Mouse (Mus musculus) kidney, embryonic 14.5 days (tissue): ENCODE measurements at regions not wholly inside any gene's neighbourhood (a gene's known extent, or its start where the extent isn't known, plus 50 kb on each side); places are given as distances from the start of the nearest gene placed in this dataset.

Experiments used
- ATAC-seq: fragments of 200-750 bp; cut with Nextera tagmentation; 2 replicates; pipeline ENCODE4 v1.8.0; 2017; ENCODE audit warnings: moderate number of reproducible peaks, mild to moderate bottlenecking, moderate TSS enrichment, moderate library complexity; ENCODE audit not compliant: low FRiP score, low TSS enrichment
- H3K27ac ChIP-seq: fragments of 300-500 bp; sonication (generic); 2 replicates; pipeline ENCODE4 v1.5.1; 2014; ENCODE audit warnings: low read depth, mild to moderate bottlenecking, low read length, moderate library complexity, mixed read lengths
- H3K27me3 ChIP-seq: fragments of 300-500 bp; sonication (generic); 2 replicates; pipeline ENCODE4 v1.6.1; 2014; ENCODE audit warnings: mild to moderate bottlenecking, low read length; ENCODE audit not compliant: control insufficient read depth, insufficient read depth
- H3K36me3 ChIP-seq: fragments of 300-500 bp; sonication (generic); 2 replicates; pipeline ENCODE4 v1.6.1; 2014; ENCODE audit warnings: low read length, mixed read lengths; ENCODE audit not compliant: control insufficient read depth, insufficient read depth
- H3K4me1 ChIP-seq: fragments of 300-500 bp; sonication (generic); 2 replicates; pipeline ENCODE4 v1.6.1; 2014; ENCODE audit warnings: low read length, mixed read lengths; ENCODE audit not compliant: control insufficient read depth, insufficient read depth
- H3K4me2 ChIP-seq: fragments of 300-500 bp; sonication (generic); replicated peaks from 2 replicates; pipeline ENCODE4 v1.6.1; 2014; ENCODE audit warnings: low read depth, mild to moderate bottlenecking, low read length
- H3K4me3 ChIP-seq: fragments of 300-500 bp; sonication (generic); 2 replicates; pipeline ENCODE4 v1.5.1; 2014; ENCODE audit warnings: mild to moderate bottlenecking, low read length
- H3K9ac ChIP-seq: fragments of 300-500 bp; sonication (generic); 2 replicates; pipeline ENCODE4 v1.6.1; 2014; ENCODE audit warnings: low read depth, mild to moderate bottlenecking, low read length, moderate library complexity
- H3K9me3 ChIP-seq: fragments of 300-500 bp; sonication (generic); 2 replicates; pipeline ENCODE4 v1.6.1; 2016; ENCODE audit warnings: low read length; ENCODE audit not compliant: control insufficient read depth
- WGBS: fragments of 180-500 bp; shearing (Covaris S2); extraction: QIAGEN DNeasy Blood & Tissue Kit; methylation state at CpG from one replicate; pipeline ENCODE4 v1.1.7; 2014; 5-methylcytosine and 5-hydroxymethylcytosine counted together

DNA sequence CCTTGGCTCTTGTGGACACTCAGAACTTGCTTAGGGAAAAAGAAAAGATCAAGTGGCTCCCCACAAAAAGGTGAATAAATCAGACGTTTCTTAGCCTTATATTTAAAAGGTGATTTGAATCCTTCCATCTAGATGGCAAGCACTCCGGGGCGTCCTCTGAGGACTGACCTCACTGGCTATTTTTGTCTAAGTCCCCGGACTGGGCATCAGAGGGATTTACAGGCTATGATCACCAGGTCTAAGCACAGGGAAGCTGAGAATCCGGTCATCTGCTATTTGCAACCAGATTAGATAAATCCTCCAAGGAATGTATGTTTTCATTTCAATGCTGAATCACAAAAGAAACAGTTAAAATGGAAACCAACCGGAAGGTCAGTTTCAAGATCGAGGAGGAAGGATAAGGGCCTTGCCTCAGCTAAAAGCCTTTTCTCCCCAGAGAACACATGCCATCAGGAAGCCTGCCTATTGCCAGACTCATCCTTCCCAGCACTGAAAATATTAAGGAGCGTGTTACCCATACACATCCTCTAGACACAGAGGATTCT lies 342.1 kb downstream of the Lpin1 start:
- Histone ChIP-seq H3K4me3 (no peak overlapping the region), H3K4me2 (no peak overlapping the region), H3K9ac (no peak overlapping the region), H3K27me3 (no peaks in the 10 kb centered on the region), H3K9me3 (no peaks in the 10 kb centered on the region), H3K4me1 (no peaks in the 10 kb centered on the region), H3K27ac (no peak overlapping the region), H3K36me3 (no peaks in the 10 kb centered on the region)
- 77% methylated on average over 8 of the region's 8 CpGs for WGBS
- ATAC-seq: no peak

DNA sequence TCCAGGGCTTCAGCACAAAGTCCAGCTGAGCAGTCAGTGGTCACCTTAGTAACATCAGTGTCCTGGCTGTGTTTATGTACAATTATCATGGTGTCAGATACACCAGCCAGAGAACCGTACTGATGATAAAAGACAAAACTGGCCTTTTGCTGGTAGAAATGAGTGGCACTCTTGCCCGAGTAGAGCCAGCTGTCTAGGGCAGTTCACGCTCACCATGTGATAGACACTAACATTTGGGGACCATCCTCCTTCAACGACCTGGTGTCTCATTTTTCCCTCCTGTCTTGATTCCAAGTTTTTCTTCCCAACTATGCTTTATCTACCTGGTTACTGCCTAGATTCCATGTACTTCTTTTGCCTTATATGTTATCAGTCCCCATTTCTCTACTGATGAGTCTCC lies 349.3 kb downstream of the Lpin1 start:
- no peak overlapping the region for H3K9ac ChIP-seq
- H3K27ac ChIP-seq: no peak overlapping the region
- no peaks in the 10 kb centered on the region for H3K27me3 ChIP-seq
- no peaks in the 10 kb centered on the region for H3K36me3 ChIP-seq
- no peaks in the 10 kb centered on the region for H3K4me1 ChIP-seq
- no peak overlapping the region for H3K4me2 ChIP-seq
- ATAC-seq: no peak
- H3K4me3 ChIP-seq: no peak overlapping the region
- 77% methylated on average over 4 of the region's 4 CpGs for WGBS
- no peaks in the 10 kb centered on the region for H3K9me3 ChIP-seq

DNA sequence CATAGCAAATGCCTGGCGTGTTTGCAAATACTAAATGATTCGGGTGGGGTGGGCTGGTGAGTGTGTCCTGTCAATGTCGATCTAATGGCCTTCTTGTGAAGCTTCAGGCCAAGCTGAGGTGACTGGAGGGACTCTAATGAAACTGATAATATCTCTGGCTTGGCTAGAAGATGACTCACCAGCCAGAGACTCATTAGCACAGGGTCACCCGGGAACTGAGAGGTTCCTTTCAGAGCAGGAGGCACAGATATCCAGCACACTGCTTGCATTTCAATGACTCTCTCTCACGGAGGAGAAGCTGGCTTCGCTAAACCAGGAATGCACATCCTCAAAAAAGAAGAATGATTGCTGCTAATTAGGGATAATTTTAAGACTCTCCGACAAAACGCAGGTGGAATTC lies 349.8 kb downstream of the Lpin1 start:
- Histone ChIP-seq H3K4me1 (no peaks in the 10 kb centered on the region), H3K4me3 (no peak overlapping the region), H3K36me3 (no peaks in the 10 kb centered on the region), H3K4me2 (no peak overlapping the region), H3K27me3 (no peaks in the 10 kb centered on the region), H3K9ac (no peak overlapping the region), H3K9me3 (no peaks in the 10 kb centered on the region), H3K27ac (no peak overlapping the region)
- 62% methylated on average over 8 of the region's 8 CpGs for WGBS
- ATAC-seq: no peak

DNA sequence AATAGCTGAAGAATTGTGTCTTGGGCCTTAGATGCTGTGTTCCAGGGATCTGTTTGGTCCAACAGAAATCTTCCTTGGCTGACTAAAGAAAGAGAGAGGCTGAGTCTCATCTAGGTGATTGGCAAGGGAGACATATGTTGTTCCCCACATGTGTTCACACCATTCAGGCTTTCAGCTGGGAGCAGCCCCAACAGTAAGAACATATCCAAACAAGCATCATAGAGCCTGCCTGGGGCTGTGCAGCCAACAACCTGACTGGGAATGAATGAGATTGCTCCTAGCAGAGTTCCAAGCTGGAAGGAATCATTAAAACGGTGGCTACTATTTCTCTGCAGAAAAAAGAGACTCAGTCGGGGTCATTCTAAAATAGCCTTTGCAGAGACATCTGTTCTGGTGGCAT lies 350.3 kb downstream of the Lpin1 start:
- no peaks in the 10 kb centered on the region for H3K27me3 ChIP-seq
- H3K27ac ChIP-seq: no peak overlapping the region
- H3K4me3 ChIP-seq: no peak overlapping the region
- no peaks in the 10 kb centered on the region for H3K4me1 ChIP-seq
- no peaks in the 10 kb centered on the region for H3K9me3 ChIP-seq
- no peak overlapping the region for H3K9ac ChIP-seq
- no peak for ATAC-seq
- H3K4me2 ChIP-seq: no peak overlapping the region
- no peaks in the 10 kb centered on the region for H3K36me3 ChIP-seq
- WGBS: 73% methylated on average over 2 of the region's 2 CpGs

- no peak overlapping the region for H3K27ac ChIP-seq
- WGBS: 94% methylated on average over 1 of the region's 1 CpGs
- no peak for ATAC-seq
- H3K4me2 ChIP-seq: no peak overlapping the region
- no peak overlapping the region for H3K4me3 ChIP-seq
- H3K9ac ChIP-seq: no peak overlapping the region
- no peaks in the 10 kb centered on the region for H3K9me3 ChIP-seq
- H3K4me1 ChIP-seq: no peaks in the 10 kb centered on the region
- no peaks in the 10 kb centered on the region for H3K27me3 ChIP-seq
- H3K36me3 ChIP-seq: no peaks in the 10 kb centered on the region
Observed at GRCm38 (mm10) chr12:16250621-16251020, 360.1 kb downstream of the Lpin1 start.

GRCm38 (mm10) chr12:16250096-16250495 lies 360.7 kb downstream of the Lpin1 start:
- Histone ChIP-seq H3K27ac (no peak overlapping the region), H3K9me3 (no peaks in the 10 kb centered on the region), H3K36me3 (no peaks in the 10 kb centered on the region), H3K27me3 (no peaks in the 10 kb centered on the region), H3K4me3 (no peak overlapping the region), H3K4me2 (no peak overlapping the region), H3K4me1 (no peaks in the 10 kb centered on the region), H3K9ac (no peak overlapping the region)
- 91% methylated on average over 5 of the region's 5 CpGs for WGBS
- no peak for ATAC-seq

DNA sequence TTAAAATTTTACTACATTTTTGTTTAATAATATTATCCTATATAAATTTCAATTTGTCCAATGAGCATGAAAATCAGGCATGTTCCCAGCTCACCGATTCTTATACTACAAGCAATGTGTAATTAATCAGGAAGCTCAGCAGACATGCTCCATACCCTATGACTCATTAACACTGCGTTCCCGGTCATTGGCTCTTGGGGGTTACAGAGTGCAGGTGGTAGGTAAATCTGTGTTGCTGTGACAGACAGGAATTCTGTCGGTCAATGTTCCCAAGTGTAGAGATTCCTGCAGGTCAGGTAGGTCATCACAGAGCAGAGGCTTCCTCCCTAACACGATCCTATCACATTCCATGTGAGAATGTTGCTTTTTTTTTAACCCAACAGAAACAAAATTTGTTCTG lies 371.0 kb downstream of the Lpin1 start:
- Histone ChIP-seq H3K27ac (no peak overlapping the region), H3K4me2 (no peak overlapping the region), H3K4me1 (no peaks in the 10 kb centered on the region), H3K9me3 (no peaks in the 10 kb centered on the region), H3K4me3 (no peak overlapping the region), H3K36me3 (no peaks in the 10 kb centered on the region), H3K9ac (no peak overlapping the region), H3K27me3 (no peaks in the 10 kb centered on the region)
- WGBS: 27% methylated on average over 5 of the region's 5 CpGs
- ATAC-seq: peak; percentile 79

- H3K4me2 ChIP-seq: no peak overlapping the region
- H3K4me3 ChIP-seq: no peak overlapping the region
- H3K36me3 ChIP-seq: no peaks in the 10 kb centered on the region
- H3K27me3 ChIP-seq: no peaks in the 10 kb centered on the region
- H3K9ac ChIP-seq: no peak overlapping the region
- H3K27ac ChIP-seq: no peak overlapping the region
- no peaks in the 10 kb centered on the region for H3K9me3 ChIP-seq
- 83% methylated on average over 5 of the region's 5 CpGs for WGBS
- H3K4me1 ChIP-seq: 0 out of 2 replicates have a peak, but pooled peaks cover under 1% of the 10 kb centered on the region
- no peak for ATAC-seq
Observed at GRCm38 (mm10) chr12:16237498-16237897, 373.3 kb downstream of the Lpin1 start.

DNA sequence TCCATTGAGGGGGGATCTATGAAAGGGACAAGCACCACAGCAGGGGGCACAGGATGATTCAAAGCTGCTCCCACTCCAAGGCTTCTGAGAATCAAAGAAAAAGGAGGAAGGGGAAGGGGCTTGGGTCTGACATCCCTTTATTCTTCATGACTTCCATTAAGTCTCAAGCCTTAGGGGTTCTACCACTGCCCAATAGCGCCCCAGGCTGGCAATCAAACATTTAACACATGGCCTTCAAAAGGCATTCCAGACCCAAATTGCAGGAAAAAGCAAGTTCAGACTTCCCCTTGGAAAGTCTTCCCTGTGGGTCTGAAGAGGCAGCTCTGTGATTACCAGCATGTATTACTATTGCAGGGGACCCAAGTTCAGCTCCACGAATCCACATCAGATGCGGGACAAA lies 377.2 kb downstream of the Lpin1 start:
- Histone ChIP-seq H3K9me3 (no peaks in the 10 kb centered on the region), H3K4me1 (0 out of 2 replicates have a peak, but pooled peaks cover 4% of the 10 kb centered on the region), H3K27me3 (no peaks in the 10 kb centered on the region), H3K9ac (no peak overlapping the region), H3K4me2 (no peak overlapping the region), H3K4me3 (no peak overlapping the region), H3K36me3 (no peaks in the 10 kb centered on the region), H3K27ac (no peak overlapping the region)
- no peak for ATAC-seq
- 76% methylated on average over 3 of the region's 3 CpGs for WGBS
